Mouse (Mus musculus) adrenal gland, postnatal 14 days (tissue): ENCODE measurements at regions not wholly inside any gene's neighbourhood (a gene's known extent, or its start where the extent isn't known, plus 50 kb on each side); places are given as distances from the start of the nearest gene placed in this dataset.

Experiments used
- DNase-seq: peaks from one replicate; pipeline ENCODE4 v3.0.0; 2021; ENCODE audit warnings: mixed read lengths

DNA sequence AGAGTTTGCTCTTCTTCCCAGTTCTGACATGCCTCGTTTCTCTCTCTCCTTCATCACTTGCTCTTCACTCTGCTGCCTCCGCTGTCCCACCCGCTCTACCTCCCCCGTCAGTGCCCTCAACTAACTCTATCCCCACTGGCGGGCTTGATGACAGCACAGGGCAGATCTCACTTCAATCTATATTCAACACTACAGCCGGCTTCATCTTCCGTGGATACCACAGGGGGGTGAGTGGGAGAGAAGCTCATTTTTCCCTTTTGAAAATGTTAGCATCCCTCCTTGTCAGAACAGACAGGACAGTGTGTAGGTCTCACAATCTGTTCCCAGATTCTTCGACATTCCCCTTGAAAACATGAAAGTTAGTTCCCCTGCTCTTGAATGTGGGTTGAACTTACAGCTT is 200.2 kb upstream of the Mkln1 start:
- DNase-seq: no peak

GRCm38 (mm10) chr6:31200705-31201104 is 197.8 kb upstream of the Mkln1 start:
- no peak for DNase-seq

DNA sequence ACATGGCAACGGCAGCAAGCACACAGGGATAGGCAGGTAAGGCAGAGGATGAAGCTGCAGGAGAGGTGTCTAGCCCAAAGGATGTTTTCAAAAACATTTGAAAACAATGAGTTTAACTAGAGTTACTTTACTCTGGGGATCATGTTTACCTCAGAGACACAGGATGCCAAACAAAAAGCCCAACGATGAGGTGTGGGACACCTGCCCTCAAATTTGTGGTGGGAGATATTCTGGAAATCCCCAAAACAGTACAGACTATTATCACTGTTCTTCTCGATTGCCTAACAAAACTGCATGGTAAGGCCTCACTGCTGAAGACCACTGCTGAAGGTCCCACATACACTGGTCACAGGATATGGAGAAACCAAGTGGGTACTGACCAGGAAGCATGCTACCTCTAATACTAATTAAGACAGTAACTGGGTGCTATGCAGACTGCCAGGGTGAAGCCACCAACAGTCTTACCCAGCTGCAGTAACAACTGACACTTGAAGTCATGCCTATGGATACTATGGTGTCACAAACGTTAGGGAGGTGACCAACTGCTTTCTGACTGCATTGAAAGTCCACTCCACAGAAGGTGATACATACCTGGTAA is 197.1 kb upstream of the Mkln1 start:
- DNase-seq: no peak

- no peak for DNase-seq
Measured at GRCm38 (mm10) chr6:31202594-31202993, 195.9 kb upstream of the Mkln1 start.

- DNase-seq: no peak
Measured at GRCm38 (mm10) chr6:31204434-31204833, 194.1 kb upstream of the Mkln1 start.

DNA sequence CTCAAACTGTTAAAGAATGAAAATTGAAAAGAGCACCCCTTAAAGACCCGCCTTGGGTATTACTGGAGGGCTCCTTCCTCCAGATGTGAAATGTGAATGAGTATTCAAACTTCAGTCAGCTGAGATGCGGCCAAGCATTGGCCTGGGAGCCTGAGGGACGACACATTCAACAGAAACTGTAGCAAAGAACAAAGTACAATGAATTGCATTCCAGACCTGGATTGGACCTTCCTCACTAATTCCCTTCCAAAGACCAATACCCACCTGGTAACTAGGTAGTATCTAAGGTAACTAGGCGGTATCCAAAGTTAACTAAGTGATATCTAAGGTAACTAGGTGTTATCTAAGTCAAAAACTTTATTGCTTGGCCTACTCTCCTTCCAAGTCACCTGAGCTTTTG is 193.7 kb upstream of the Mkln1 start:
- DNase-seq: no peak

- no peak for DNase-seq
Measured at GRCm38 (mm10) chr6:31206106-31206505, 192.4 kb upstream of the Mkln1 start.

GRCm38 (mm10) chr6:31207231-31207630 is 191.3 kb upstream of the Mkln1 start:
- peak; percentile 78 for DNase-seq

DNA sequence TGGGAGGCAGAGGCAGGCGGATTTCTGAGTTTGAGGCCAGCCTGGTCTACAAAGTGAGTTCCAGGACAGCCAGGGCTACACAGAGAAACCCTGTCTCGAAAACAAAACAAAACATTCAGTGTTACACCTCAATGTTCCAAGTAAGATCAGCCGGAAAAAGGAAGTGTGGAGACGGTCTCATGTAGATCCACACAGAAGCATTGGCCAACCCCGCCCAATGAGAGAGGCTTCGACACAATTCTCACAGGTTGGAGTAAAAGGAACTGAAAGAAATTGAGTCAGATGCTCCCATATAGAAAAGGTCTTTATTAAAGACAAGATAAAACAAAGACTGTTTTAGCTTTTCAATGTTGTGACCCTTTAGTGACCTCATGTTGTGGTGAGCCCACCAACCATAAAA is 190.3 kb upstream of the Mkln1 start:
- no peak for DNase-seq

DNA sequence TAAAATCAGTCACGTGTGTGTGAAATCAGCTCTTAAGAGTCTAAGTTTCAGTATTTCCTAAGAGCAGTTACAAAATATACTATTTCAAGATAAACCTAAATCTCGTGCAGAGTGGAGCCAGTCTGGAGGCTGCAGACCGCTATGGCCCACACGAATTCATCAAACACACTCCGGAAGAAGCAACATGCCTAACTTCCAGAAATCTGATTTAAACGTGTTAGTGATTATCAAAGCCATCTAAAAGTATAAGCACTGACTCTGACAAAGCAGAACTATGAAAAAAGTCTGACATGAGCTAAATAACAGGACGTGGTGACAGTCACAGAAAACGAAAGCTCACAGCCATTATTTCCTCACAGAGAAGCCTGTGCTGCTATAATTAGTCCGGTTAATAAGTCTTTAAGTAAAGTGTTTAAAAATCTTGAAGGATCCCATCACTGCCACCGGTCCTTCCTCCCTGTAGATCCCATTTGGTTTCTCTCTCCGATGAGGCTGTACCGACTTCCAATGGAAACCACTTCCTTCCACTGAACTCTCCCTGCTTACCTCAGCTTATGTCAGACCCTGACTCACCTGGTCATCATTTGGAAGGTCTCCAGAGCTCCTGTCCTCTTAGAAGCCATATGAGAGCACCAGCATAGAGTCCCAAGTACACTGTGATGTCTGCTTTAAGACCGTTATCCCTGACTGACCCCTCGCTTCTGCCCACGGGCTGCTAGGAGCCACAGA is 189.0 kb upstream of the Mkln1 start:
- DNase-seq: no peak

- no peak for DNase-seq
Measured at GRCm38 (mm10) chr6:31210209-31210714, 188.3 kb upstream of the Mkln1 start.

DNA sequence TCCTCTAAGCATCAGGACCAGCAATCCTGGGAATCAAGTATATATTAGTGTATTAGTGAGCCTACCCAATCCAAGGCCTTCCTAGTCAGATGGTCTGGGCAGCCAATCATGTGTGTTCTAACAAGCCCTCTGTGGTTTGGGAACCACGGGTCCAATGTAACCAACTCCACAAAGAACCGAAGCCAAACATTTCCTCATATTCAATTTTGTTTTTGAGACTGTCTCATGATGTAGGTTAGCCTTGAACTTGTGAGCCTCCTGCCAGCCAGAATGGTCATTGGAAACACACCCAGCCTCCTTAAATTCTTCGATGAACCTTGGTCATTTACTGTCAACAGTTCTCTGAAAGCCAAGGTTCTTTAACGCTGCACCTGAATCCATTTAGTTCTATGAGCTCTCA is 187.4 kb upstream of the Mkln1 start:
- DNase-seq: no peak

- DNase-seq: no peak
Measured at GRCm38 (mm10) chr6:31211616-31212015, 186.9 kb upstream of the Mkln1 start.

DNA sequence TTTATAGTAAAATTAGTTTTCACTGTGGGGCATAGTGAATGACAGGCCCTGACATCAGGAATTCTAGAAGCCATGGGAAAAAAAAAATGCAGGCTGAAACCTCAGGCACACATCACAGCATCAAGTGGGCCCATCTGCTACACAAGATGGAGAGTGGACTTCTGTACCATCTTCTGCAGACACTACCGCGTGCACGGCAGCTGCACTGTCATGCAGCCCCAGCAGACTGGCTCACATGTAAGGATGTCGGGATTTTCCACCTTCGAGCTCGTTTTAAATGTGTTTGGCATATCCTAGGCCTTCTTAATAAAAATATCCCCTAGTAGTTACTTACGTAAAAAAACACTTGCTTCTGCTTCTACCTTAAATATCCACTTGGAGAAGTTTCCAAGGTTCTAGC is 186.5 kb upstream of the Mkln1 start:
- no peak for DNase-seq

DNA sequence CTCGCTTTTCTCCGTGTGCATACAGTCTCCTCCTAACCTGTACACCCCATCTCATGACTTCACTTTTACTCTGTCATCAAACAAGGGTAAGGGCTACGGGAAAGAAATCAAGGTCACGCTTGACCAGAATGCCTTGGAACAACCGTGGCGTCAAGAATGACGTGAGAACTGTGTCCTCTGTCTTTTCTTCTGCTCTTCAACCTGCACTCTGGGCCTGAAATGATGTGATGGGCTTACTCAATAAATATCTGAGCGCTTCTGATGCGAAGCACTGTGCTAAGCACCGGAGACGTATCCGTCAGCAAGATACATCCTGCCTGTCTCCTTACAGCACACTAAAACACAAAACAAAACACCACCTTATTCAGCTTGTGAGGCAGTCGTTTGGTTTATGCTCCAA is 185.8 kb upstream of the Mkln1 start:
- no peak for DNase-seq

GRCm38 (mm10) chr6:31213161-31213560 is 185.4 kb upstream of the Mkln1 start:
- no peak for DNase-seq

DNA sequence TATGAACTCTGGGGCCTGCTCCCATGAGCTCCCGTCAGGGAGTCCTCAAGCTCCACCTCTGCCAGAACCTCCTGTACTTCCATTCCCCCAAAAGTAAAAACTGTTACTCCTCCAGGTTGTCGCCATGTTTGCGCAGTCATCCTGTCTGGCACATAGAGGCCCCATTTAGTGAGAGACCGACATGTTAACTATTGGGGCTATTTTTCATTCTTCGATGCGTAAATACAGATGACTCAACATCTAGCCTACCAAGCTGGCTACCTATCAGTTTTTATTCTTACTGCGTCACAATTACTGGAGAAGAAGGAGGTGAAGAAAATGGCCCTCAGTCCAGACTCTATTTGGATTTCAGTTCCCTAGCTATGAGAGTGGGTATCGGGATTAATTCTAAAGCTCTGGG is 182.9 kb upstream of the Mkln1 start:
- DNase-seq: no peak

DNA sequence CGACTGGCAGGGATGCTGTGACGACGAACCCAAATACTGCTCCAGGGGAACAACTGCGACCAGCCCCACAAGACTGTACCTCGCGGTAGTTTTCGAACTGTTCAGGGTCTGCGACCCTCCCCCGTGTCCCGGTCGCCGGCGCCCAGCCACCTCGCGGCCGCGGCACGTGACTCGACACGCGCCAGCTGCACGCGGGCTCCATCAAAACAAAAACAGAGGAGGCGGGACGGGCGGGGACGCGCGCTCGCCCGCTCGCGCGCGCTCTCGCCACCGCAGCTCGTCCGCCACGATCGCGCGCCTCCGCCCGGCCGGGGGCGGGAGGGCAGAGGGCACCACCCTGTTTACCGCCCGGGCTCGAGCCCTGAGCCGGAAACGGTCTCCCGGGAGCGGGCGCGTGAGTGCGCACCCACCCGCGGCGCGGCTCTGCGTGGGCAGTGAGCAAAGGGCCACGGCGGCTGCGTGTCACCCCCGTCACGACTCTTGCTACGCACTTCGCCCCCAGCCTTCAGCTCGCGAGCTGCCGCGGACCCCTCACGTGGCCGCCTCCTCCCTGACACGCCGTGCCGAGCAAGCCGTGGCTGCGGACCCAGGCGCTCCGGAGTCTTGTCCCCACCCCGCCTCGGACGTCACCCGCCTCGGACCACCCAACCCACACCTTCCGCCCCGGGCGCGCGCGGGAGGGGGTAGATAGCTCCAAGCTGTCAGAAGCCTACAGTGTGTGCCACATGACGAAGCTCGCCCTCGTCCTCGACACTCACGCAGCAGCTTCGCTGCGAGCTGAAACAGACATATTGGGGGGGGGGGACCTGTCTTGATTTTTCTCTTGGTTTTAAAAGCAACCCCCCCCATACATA is 182.1 kb upstream of the Mkln1 start:
- DNase-seq: peak; percentile 97

DNA sequence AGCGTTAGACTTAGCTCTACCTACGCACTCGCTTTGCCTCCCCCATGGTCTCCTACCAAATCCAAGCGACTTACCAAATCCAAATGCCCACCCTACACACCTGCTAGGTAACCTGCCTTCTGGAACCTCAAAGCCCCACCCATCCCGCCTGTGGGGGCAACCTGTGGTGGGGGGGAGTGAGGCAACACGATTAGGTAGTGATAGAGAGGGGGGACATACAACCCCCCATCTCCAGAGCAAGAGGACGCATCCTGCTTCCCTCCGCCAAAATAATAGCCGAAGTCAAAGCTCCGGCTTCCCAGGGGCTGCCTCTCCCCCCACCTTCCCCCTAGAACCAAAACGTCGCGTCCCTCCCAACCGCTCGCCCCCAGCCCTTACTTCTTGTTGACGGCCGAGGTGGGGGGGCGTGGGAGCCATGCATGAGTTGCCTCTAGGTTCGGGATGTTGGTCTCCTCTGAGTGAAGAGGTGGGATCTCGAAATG is 181.4 kb upstream of the Mkln1 start:
- DNase-seq: peak; percentile 64

DNA sequence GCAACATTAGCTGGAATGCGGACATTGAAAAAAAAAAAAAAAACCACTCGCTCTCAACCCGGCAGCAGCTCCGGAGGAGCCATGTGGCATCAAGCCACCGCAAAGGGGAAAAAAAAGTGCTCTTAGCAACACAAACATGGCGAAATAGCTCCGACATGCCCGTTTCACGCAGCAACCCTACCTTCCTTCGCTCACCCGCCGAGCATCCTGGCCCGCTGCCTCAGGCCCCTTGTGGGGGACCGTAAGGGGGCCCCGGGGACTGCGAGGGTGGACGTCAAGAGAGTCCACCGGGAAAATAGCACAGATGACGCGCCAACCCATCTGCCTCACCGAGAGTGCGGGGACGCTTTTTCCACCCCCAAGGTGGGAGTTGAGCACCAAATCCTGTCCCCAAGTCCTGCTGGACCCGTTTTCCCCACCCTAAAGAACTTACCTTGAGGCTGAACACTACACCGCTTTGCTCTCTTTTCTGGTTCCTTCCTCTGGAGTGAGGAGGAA is 180.8 kb upstream of the Mkln1 start:
- DNase-seq: peak; percentile 67

DNA sequence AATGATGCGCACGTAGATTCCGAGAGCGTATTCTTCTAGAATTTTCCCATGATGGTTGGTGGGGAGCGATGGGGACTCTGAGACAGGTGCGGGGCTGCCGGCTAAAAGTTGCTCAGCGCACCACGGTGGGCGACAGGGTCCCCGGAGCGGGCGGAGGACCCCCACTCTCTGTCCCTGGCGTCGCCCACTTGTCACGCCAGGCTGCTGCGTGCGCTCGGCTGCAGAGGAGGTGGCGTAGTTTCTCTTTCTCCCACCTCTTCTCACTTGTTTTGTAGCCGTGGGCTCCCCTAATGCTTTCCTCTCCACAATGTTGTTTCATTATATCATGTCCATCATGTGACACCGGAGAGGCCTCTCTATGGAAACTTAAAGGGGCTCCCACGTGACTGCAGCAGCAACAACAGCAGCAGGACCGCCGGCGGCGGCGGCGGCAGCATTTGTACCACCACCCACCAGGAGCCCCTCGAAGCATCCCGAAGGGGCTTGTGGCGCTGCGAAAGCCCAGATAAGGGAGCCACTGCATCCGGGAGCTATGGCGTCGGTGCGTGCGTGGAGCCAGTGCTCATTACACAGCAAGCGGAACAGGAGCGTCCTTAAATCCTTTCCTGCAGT is 180.3 kb upstream of the Mkln1 start:
- DNase-seq: peak; percentile 65

GRCm38 (mm10) chr6:31218880-31219279 is 179.7 kb upstream of the Mkln1 start:
- no peak for DNase-seq
